Mouse (Mus musculus) hindbrain, embryonic 14.5 days (tissue): ENCODE results near the gene Usp48. TPM values are rescaled to one million over a fixed set of nuclear protein-coding genes. Genes with fewer than 3 reads are reported as not detected.

Experiments
- ATAC-seq: fragments of 200-750 bp; cut with Nextera tagmentation; 2 replicates; pipeline ENCODE4 v1.8.0; 2017; ENCODE audit warnings: moderate number of reproducible peaks, mild to moderate bottlenecking, moderate TSS enrichment, moderate library complexity; ENCODE audit not compliant: low FRiP score
- DNase-seq: peaks from one replicate; pipeline ENCODE4 v3.0.0-alpha.2; 2015; ENCODE audit warnings: low spot score
- H3K27ac ChIP-seq: fragments of 300-500 bp; sonication (generic); 2 replicates; pipeline ENCODE4 v1.5.1; 2014; ENCODE audit warnings: mild to moderate bottlenecking, moderate library complexity
- H3K27me3 ChIP-seq: fragments of 300-500 bp; sonication (generic); 2 replicates; pipeline ENCODE4 v1.6.1; 2014; ENCODE audit warnings: mild to moderate bottlenecking, low read length, mixed read lengths; ENCODE audit not compliant: control insufficient read depth, insufficient read depth
- H3K36me3 ChIP-seq: fragments of 300-500 bp; sonication (generic); replicated peaks from 2 replicates; pipeline ENCODE4 v1.6.1; 2014; ENCODE audit not compliant: control insufficient read depth, insufficient read depth
- H3K4me1 ChIP-seq: fragments of 300-500 bp; sonication (generic); replicated peaks from 2 replicates; pipeline ENCODE4 v1.6.1; 2014; ENCODE audit warnings: antibody characterized with exemption, low read length, mixed read lengths; ENCODE audit not compliant: control insufficient read depth, insufficient read depth
- H3K4me2 ChIP-seq: fragments of 300-500 bp; sonication (generic); replicated peaks from 2 replicates; pipeline ENCODE4 v1.6.1; 2014; ENCODE audit warnings: mild to moderate bottlenecking, moderate library complexity
- H3K4me3 ChIP-seq: fragments of 300-500 bp; sonication (generic); replicated peaks from 2 replicates; pipeline ENCODE4 v1.5.1; 2014; ENCODE audit warnings: mild to moderate bottlenecking, low read length
- H3K9ac ChIP-seq: fragments of 300-500 bp; sonication (generic); 2 replicates; pipeline ENCODE4 v1.6.1; 2014
- H3K9me3 ChIP-seq: fragments of 300-500 bp; sonication (generic); 2 replicates; pipeline ENCODE4 v1.6.1; 2016; ENCODE audit warnings: low read length; ENCODE audit not compliant: control insufficient read depth
- WGBS: fragments of 180-500 bp; shearing (Covaris S2); extraction: QIAGEN DNeasy Blood & Tissue Kit; methylation state at CpG from one replicate; pipeline ENCODE4 v1.1.7; 2014; 5-methylcytosine and 5-hydroxymethylcytosine counted together
- polyA plus RNA-seq: library from polyadenylated mRNA; unstranded; fragments of >200 nt; fragmentation: Nextera tagmentation; extraction: Ambion mirVana; gene quantifications from 2 replicates; pipeline ENCODE4 v1.2.1, GENCODE M21; 2014

The Usp48 gene
- polyA plus RNA-seq, 1 experiment from 2014 or later, result 70.9 TPM

GRCm38 (mm10) chr4:137650912-137651311, 57.4 kb downstream of the Usp48 start:
- Histone ChIP-seq H3K4me3 (no peak overlapping the region), H3K4me2 (no peak overlapping the region), H3K9ac (no peak overlapping the region), H3K27ac (no peak overlapping the region), H3K27me3 (no peaks in the 10 kb centered on the region), H3K4me1 (no peaks in the 10 kb centered on the region), H3K9me3 (no peaks in the 10 kb centered on the region), H3K36me3 (peaks cover 95% of the 10 kb centered on the region)
- no peak for DNase-seq
- ATAC-seq, result no peak
- 88% methylated on average over 5 of the region's 5 CpGs for WGBS

DNA sequence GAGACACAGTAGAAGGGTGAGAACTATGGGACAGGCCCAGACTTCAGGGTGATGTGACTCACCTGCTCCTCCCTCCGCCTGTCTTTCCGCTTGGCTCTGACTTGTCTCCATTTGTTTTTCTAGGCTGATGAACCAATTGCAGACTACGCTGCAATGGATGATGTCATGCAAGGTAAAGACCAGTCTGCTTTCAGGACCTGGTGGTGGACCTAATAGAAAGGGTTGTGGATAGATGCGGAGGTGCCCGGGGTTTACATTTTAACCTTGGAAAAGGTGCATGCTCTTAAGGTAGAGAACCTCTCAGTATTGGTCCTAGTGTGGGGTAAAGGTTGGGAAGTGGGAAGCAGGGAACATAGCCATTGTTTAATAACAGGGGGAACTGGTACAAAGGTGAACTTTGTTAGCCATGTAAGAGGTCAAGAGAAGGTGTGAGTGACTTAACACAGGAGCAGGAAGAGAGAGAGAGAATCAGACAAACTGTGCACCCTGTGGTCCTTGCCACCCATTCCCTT, 59.3 kb downstream of the Usp48 start:
- Histone ChIP-seq H3K9me3 (no peaks in the 10 kb centered on the region), H3K27me3 (no peaks in the 10 kb centered on the region), H3K4me2 (no peak overlapping the region), H3K9ac (no peak overlapping the region), H3K27ac (no peak overlapping the region), H3K36me3 (peaks cover 95% of the 10 kb centered on the region), H3K4me1 (no peaks in the 10 kb centered on the region), H3K4me3 (no peak overlapping the region)
- DNase-seq (no peak), ATAC-seq (no peak)
- WGBS, result 98% methylated on average over 5 of the region's 5 CpGs

GRCm38 (mm10) chr4:137655241-137656031, 61.9 kb downstream of the Usp48 start:
- Histone ChIP-seq H3K9ac (no peak overlapping the region), H3K4me1 (peaks cover 4% of the 10 kb centered on the region; the same call in 1 of the 2 replicates), H3K9me3 (no peaks in the 10 kb centered on the region), H3K36me3 (peaks cover 77% of the 10 kb centered on the region), H3K4me3 (no peak overlapping the region), H3K27me3 (no peaks in the 10 kb centered on the region), H3K4me2 (no peak overlapping the region), H3K27ac (no peak overlapping the region)
- 68% methylated on average over 18 of the region's 18 CpGs for WGBS
- DNase-seq (no peak), ATAC-seq (no peak)

DNA sequence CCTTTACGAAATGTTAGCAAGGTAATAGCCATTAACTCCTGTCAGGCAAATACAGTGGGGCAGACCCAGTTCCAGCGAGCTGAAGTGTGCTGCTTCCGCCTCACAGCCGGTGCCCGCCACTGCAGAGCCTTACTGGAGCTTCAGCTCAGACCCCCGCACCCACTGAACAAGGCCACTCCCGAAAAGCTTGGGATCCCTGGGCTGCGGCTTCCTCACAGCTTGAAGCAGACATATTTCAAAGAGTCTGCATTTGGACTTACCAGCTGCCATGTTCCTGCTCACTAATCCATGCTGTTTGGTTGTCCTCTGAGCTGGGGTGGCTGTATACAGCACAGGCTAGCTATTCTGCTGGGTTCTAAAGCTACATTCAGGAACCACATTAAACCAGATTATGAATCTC, 64.1 kb downstream of the Usp48 start:
- peaks cover 9% of the 10 kb centered on the region; the same call in 1 of the 2 replicates for H3K4me1 ChIP-seq
- ATAC-seq (no peak), DNase-seq (no peak)
- H3K27me3 ChIP-seq, result no peaks in the 10 kb centered on the region
- 87% methylated on average over 8 of the region's 8 CpGs for WGBS
- H3K4me3 ChIP-seq, result no peak overlapping the region
- H3K27ac ChIP-seq, result no peak overlapping the region
- peaks cover 56% of the 10 kb centered on the region for H3K36me3 ChIP-seq
- H3K4me2 ChIP-seq, result no peak overlapping the region
- no peak overlapping the region for H3K9ac ChIP-seq
- H3K9me3 ChIP-seq, result no peaks in the 10 kb centered on the region

DNA sequence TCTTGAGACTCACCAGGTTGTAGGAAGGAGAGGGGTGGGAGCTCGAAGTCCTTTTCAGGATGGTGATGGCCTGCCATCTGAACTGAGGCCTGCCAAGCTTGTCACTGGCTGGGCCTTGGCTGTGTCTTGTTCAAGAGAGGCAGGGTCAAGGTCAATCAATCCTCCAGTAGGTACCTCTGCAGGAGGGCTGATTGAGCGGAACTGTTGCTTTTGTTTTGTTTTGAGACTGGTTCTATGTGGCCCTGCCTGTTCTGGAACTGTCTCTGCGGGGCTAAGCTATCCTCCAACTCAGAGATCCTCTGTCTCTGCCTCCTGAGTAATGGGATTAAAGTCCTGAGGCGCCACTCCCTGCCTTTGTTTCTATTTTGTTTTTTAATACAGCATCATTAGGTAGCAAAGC, 66.0 kb downstream of the Usp48 start:
- Histone ChIP-seq H3K27ac (no peak overlapping the region), H3K36me3 (peaks cover 38% of the 10 kb centered on the region), H3K9me3 (no peaks in the 10 kb centered on the region), H3K9ac (no peak overlapping the region), H3K4me2 (no peak overlapping the region), H3K4me1 (peaks cover 13% of the 10 kb centered on the region), H3K27me3 (no peaks in the 10 kb centered on the region), H3K4me3 (no peak overlapping the region)
- ATAC-seq (no peak), DNase-seq (no peak)
- WGBS, result 56% methylated on average over 4 of the region's 4 CpGs

- 55% methylated on average over 10 of the region's 10 CpGs for WGBS
- peaks cover 23% of the 10 kb centered on the region for H3K4me1 ChIP-seq
- H3K4me2 ChIP-seq, result no peak overlapping the region
- peaks cover 30% of the 10 kb centered on the region for H3K36me3 ChIP-seq
- H3K9me3 ChIP-seq, result no peaks in the 10 kb centered on the region
- ATAC-seq (no peak), DNase-seq (no peak)
- H3K4me3 ChIP-seq, result no peak overlapping the region
- no peak overlapping the region for H3K27ac ChIP-seq
- no peak overlapping the region for H3K9ac ChIP-seq
- no peaks in the 10 kb centered on the region for H3K27me3 ChIP-seq
Observed at GRCm38 (mm10) chr4:137660364-137661077, 67.0 kb downstream of the Usp48 start.

GRCm38 (mm10) chr4:137661078-137661450, 67.5 kb downstream of the Usp48 start:
- Histone ChIP-seq H3K4me2 (no peak overlapping the region), H3K27ac (no peak overlapping the region), H3K9me3 (no peaks in the 10 kb centered on the region), H3K36me3 (peaks cover 24% of the 10 kb centered on the region), H3K4me1 (peaks cover 28% of the 10 kb centered on the region), H3K4me3 (no peak overlapping the region), H3K9ac (no peak overlapping the region), H3K27me3 (no peaks in the 10 kb centered on the region)
- DNase-seq (no peak), ATAC-seq (no peak)
- WGBS, result 44% methylated on average over 2 of the region's 2 CpGs

- 55% methylated on average over 6 of the region's 6 CpGs for WGBS
- no peaks in the 10 kb centered on the region for H3K9me3 ChIP-seq
- no peak for DNase-seq
- peaks cover 33% of the 10 kb centered on the region for H3K4me1 ChIP-seq
- H3K4me2 ChIP-seq, result no peak overlapping the region
- H3K4me3 ChIP-seq, result no peak overlapping the region
- H3K27me3 ChIP-seq, result no peaks in the 10 kb centered on the region
- peak overlapping the region; percentile 52; the same call in 1 of the 2 replicates for H3K27ac ChIP-seq
- no peak for ATAC-seq
- H3K36me3 ChIP-seq, result peaks cover 19% of the 10 kb centered on the region
- H3K9ac ChIP-seq, result no peak overlapping the region
Observed at GRCm38 (mm10) chr4:137661547-137661946, 68.0 kb downstream of the Usp48 start.

DNA sequence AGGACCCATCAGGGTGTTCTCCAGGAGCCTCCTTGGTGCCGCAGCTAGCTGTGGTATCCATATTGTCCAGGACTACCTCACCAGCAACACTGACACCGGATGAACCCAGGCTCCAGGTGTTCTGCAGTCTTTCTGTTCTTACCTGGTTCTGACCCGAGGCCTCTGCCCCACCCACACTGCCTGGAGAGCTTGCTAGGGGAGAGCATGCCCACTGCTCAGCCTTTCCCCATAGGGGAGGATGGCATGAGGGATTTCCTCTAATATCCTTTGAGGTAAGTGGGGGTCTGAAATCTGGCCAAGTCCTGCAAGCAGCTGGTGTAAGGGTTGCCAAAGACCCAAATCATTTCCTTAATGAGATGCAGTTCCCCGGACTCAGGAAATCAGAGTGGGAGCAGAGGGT, 69.9 kb downstream of the Usp48 start:
- Histone ChIP-seq H3K27ac (no peak overlapping the region), H3K36me3 (peaks cover under 1% of the 10 kb centered on the region; the same call in 1 of the 2 replicates), H3K9me3 (no peaks in the 10 kb centered on the region), H3K27me3 (no peaks in the 10 kb centered on the region), H3K9ac (no peak overlapping the region), H3K4me1 (peaks cover 47% of the 10 kb centered on the region), H3K4me2 (no peak overlapping the region), H3K4me3 (no peak overlapping the region)
- DNase-seq, result no peak
- ATAC-seq, result no peak
- WGBS, result 80% methylated on average over 4 of the region's 4 CpGs
